Mouse (Mus musculus) embryonic facial prominence, embryonic 14.5 days (tissue): Measurements from ENCODE around the gene Hoxd11. TPM values are rescaled to one million over a fixed set of nuclear protein-coding genes. Genes with fewer than 3 reads are reported as not detected.

Experiments
- ATAC-seq: fragments of 200-750 bp; cut with Nextera tagmentation; 2 replicates; pipeline ENCODE4 v1.8.0; 2017; ENCODE audit warnings: low read depth, moderate number of reproducible peaks, moderate TSS enrichment
- DNase-seq: peaks from one replicate; pipeline ENCODE4 v3.0.0-alpha.2; 2015; ENCODE audit warnings: low spot score
- H3K27ac ChIP-seq: fragments of 300-500 bp; sonication (generic); replicated peaks from 2 replicates; pipeline ENCODE4 v1.5.1; 2014; ENCODE audit warnings: low read depth, mild to moderate bottlenecking, low read length, moderate library complexity
- H3K27me3 ChIP-seq: fragments of 300-500 bp; sonication (generic); replicated peaks from 2 replicates; pipeline ENCODE4 v1.6.1; 2014; ENCODE audit warnings: low read length; ENCODE audit not compliant: control insufficient read depth, insufficient read depth
- H3K36me3 ChIP-seq: fragments of 300-500 bp; sonication (generic); 2 replicates; pipeline ENCODE4 v1.6.1; 2014; ENCODE audit warnings: low read length, mixed read lengths; ENCODE audit not compliant: control insufficient read depth, insufficient read depth
- H3K4me1 ChIP-seq: fragments of 300-500 bp; sonication (generic); 2 replicates; pipeline ENCODE4 v1.6.1; 2014; ENCODE audit warnings: antibody characterized with exemption, low read length; ENCODE audit not compliant: control insufficient read depth, insufficient read depth
- H3K4me2 ChIP-seq: fragments of 300-500 bp; sonication (generic); 2 replicates; pipeline ENCODE4 v1.6.1; 2014; ENCODE audit warnings: low read depth, mild to moderate bottlenecking, low read length, moderate library complexity, mixed read lengths
- H3K4me3 ChIP-seq: fragments of 300-500 bp; sonication (generic); 2 replicates; pipeline ENCODE4 v1.5.1; 2014; ENCODE audit warnings: low read depth, mild to moderate bottlenecking, low read length
- H3K9ac ChIP-seq: fragments of 300-500 bp; sonication (generic); 2 replicates; pipeline ENCODE4 v1.6.1; 2014; ENCODE audit warnings: low read depth, mild to moderate bottlenecking, low read length, moderate library complexity, mixed read lengths
- H3K9me3 ChIP-seq: fragments of 300-500 bp; sonication (generic); 2 replicates; pipeline ENCODE4 v1.6.1; 2016; ENCODE audit warnings: low read length; ENCODE audit not compliant: control insufficient read depth
- WGBS: fragments of 180-500 bp; shearing (Covaris S2); extraction: QIAGEN DNeasy Blood & Tissue Kit; methylation state at CpG from one replicate; pipeline ENCODE4 v1.1.7; 2014; 5-methylcytosine and 5-hydroxymethylcytosine counted together
- polyA plus RNA-seq: library from polyadenylated mRNA; unstranded; fragments of >200 nt; fragmentation: Nextera tagmentation; extraction: Ambion mirVana; gene quantifications from 2 replicates; pipeline ENCODE4 v1.2.1, GENCODE M21; 2014

Gene Hoxd11
- polyA plus RNA-seq, 1 experiment from 2014 or later: not detected

GRCm38 (mm10) chr2:74688795-74689573 lies 9.6 kb downstream of the Hoxd11 start:
- Histone ChIP-seq H3K36me3 (no peaks in the 10 kb centered on the region), H3K27ac (no peak overlapping the region), H3K9me3 (no peaks in the 10 kb centered on the region), H3K9ac (no peak overlapping the region), H3K4me3 (no peak overlapping the region), H3K27me3 (peaks cover 97% of the 10 kb centered on the region), H3K4me1 (no peaks in the 10 kb centered on the region), H3K4me2 (no peak overlapping the region)
- WGBS: 4% methylated on average over 12 of the region's 12 CpGs
- ATAC-seq: no peak
- DNase-seq: no peak

GRCm38 (mm10) chr2:74689574-74690337 lies 10.4 kb downstream of the Hoxd11 start:
- no peaks in the 10 kb centered on the region for H3K9me3 ChIP-seq
- no peaks in the 10 kb centered on the region for H3K36me3 ChIP-seq
- ATAC-seq (no peak), DNase-seq (no peak)
- H3K9ac ChIP-seq: no peak overlapping the region
- no peaks in the 10 kb centered on the region for H3K4me1 ChIP-seq
- H3K4me2 ChIP-seq: no peak overlapping the region
- no peak overlapping the region for H3K4me3 ChIP-seq
- WGBS: 2% methylated on average over 24 of the region's 24 CpGs
- peaks cover 97% of the 10 kb centered on the region for H3K27me3 ChIP-seq
- H3K27ac ChIP-seq: no peak overlapping the region

GRCm38 (mm10) chr2:74690338-74690716 lies 11.0 kb downstream of the Hoxd11 start:
- DNase-seq (no peak), ATAC-seq (no peak)
- Histone ChIP-seq H3K36me3 (no peaks in the 10 kb centered on the region), H3K4me2 (no peak overlapping the region), H3K9me3 (no peaks in the 10 kb centered on the region), H3K9ac (no peak overlapping the region), H3K27me3 (peaks cover 97% of the 10 kb centered on the region), H3K27ac (no peak overlapping the region), H3K4me1 (no peaks in the 10 kb centered on the region), H3K4me3 (no peak overlapping the region)
- WGBS: 8% methylated on average over 8 of the region's 8 CpGs

- ATAC-seq (peak; percentile 66; the same call in 1 of the 2 replicates), DNase-seq (peak; percentile 75)
- peak within 1 kb of the TSS; percentile 36; the same call in 1 of the 2 replicates for H3K4me2 ChIP-seq
- H3K27ac ChIP-seq: no peak within 1 kb of the TSS
- WGBS: 1% methylated on average over 49 of the region's 56 CpGs
- no peaks in the 10 kb centered on the region for H3K36me3 ChIP-seq
- H3K9me3 ChIP-seq: no peaks in the 10 kb centered on the region
- H3K27me3 ChIP-seq: peaks cover 98% of the 10 kb centered on the region
- H3K4me3 ChIP-seq: peak within 1 kb of the TSS; percentile 22
- no peak within 1 kb of the TSS for H3K9ac ChIP-seq
- no peaks in the 10 kb centered on the region for H3K4me1 ChIP-seq
Measured at GRCm38 (mm10) chr2:74691022-74691951, 11.9 kb downstream of the Hoxd11 start, which contains the start of gene Hoxd10. Gene Hoxd10 (plus strand): TSS chr2:74691924.

- DNase-seq: no peak
- WGBS: 6% methylated on average over 34 of the region's 35 CpGs
- Histone ChIP-seq H3K4me3 (peak overlapping the region; percentile 22), H3K9ac (no peak overlapping the region), H3K9me3 (no peaks in the 10 kb centered on the region), H3K4me1 (no peaks in the 10 kb centered on the region), H3K27me3 (peaks cover 98% of the 10 kb centered on the region), H3K36me3 (no peaks in the 10 kb centered on the region), H3K4me2 (no peak overlapping the region), H3K27ac (no peak overlapping the region)
- ATAC-seq: no peak
Measured at GRCm38 (mm10) chr2:74691995-74692807, 12.8 kb downstream of the Hoxd11 start.

- H3K27me3 ChIP-seq: peaks cover 98% of the 10 kb centered on the region
- no peak overlapping the region for H3K27ac ChIP-seq
- no peaks in the 10 kb centered on the region for H3K36me3 ChIP-seq
- H3K9me3 ChIP-seq: no peaks in the 10 kb centered on the region
- 3% methylated on average over 17 of the region's 20 CpGs for WGBS
- ATAC-seq: no peak
- H3K4me3 ChIP-seq: no peak overlapping the region; the same call in 1 of the 2 replicates
- H3K4me1 ChIP-seq: peaks cover under 1% of the 10 kb centered on the region
- DNase-seq: no peak
- H3K9ac ChIP-seq: no peak overlapping the region
- no peak overlapping the region for H3K4me2 ChIP-seq
Measured at GRCm38 (mm10) chr2:74692808-74693431, 13.6 kb downstream of the Hoxd11 start.

- H3K4me2 ChIP-seq: no peak overlapping the region
- WGBS: 13% methylated on average over 4 of the region's 4 CpGs
- no peak for DNase-seq
Measured at GRCm38 (mm10) chr2:74693432-74693827, 14.1 kb downstream of the Hoxd11 start.

More at GRCm38 (mm10) chr2:74693432-74693827, 14.1 kb downstream of the Hoxd11 start:
- Histone ChIP-seq H3K9me3 (no peaks in the 10 kb centered on the region), H3K4me3 (no peak overlapping the region), H3K27ac (no peak overlapping the region), H3K9ac (no peak overlapping the region), H3K4me1 (peaks cover 5% of the 10 kb centered on the region), H3K36me3 (no peaks in the 10 kb centered on the region), H3K27me3 (peaks cover 98% of the 10 kb centered on the region)
- ATAC-seq: no peak
